Mouse (Mus musculus) liver, adult 2 months (tissue): ENCODE results near the gene Filip1l. TPM values are rescaled to one million over a fixed set of nuclear protein-coding genes. Genes with fewer than 3 reads are reported as not detected.
A peak's percentile ranks its signal among the peaks of the same experiment; 100 is the strongest.

ENCODE experiments used
- DNase-seq: peaks from one replicate; pipeline ENCODE4 v3.0.0-alpha.2; 2011; ENCODE audit warnings: low read depth, low spot score; ENCODE audit errors: extremely low read depth
- H3K27ac ChIP-seq: fragments of 200-500 bp; replicated peaks from 2 replicates; pipeline ENCODE4 v1.5.1; 2012; ENCODE audit warnings: low read depth, mild to moderate bottlenecking, control low read depth, inconsistent platforms, low read length; ENCODE audit not compliant: insufficient read depth
- H3K27me3 ChIP-seq: fragments of 200-500 bp; 2 replicates; pipeline ENCODE4 v1.6.1; 2012; ENCODE audit warnings: mild to moderate bottlenecking, moderate library complexity, low read length, inconsistent platforms; ENCODE audit not compliant: control insufficient read depth, insufficient read depth
- H3K36me3 ChIP-seq: fragments of 200-500 bp; 2 replicates; pipeline ENCODE4 v1.6.1; 2012; ENCODE audit warnings: low read length, inconsistent platforms; ENCODE audit not compliant: control insufficient read depth, insufficient read depth
- H3K4me1 ChIP-seq: fragments of 200-500 bp; 2 replicates; pipeline ENCODE4 v1.6.1; 2011; ENCODE audit warnings: low read length; ENCODE audit not compliant: control insufficient read depth, insufficient read depth
- H3K4me3 ChIP-seq: fragments of 200-500 bp; 2 replicates; pipeline ENCODE4 v1.5.1; 2011; ENCODE audit warnings: low read depth, mild to moderate bottlenecking, control low read depth, low read length, moderate library complexity; ENCODE audit not compliant: insufficient read depth
- H3K79me2 ChIP-seq: fragments of 200-500 bp; 2 replicates; pipeline ENCODE4 v1.6.1; 2012; ENCODE audit warnings: inconsistent platforms, mild to moderate bottlenecking, low read length, moderate library complexity; ENCODE audit not compliant: control insufficient read depth, insufficient read depth
- H3K9ac ChIP-seq: fragments of 200-500 bp; 2 replicates; pipeline ENCODE4 v1.6.1; 2012; ENCODE audit warnings: low read depth, mild to moderate bottlenecking, control low read depth, inconsistent platforms, low read length
- CTCF ChIP-seq: fragments of 200-500 bp; IDR thresholded peaks from 2 replicates; pipeline ENCODE4 v1.5.1; 2011; ENCODE audit warnings: low read depth, low read length, control low read depth
- POLR2A ChIP-seq: fragments of 200-500 bp; IDR thresholded peaks from 2 replicates; pipeline ENCODE4 v1.6.1; 2011; ENCODE audit warnings: low read length, control low read depth; ENCODE audit not compliant: insufficient read depth; ENCODE audit errors: extremely low read depth
- WGBS: fragments of 180-500 bp; shearing (Covaris S2); methylation state at CpG from one replicate; pipeline ENCODE4 v1.1.7; 2018; 5-methylcytosine and 5-hydroxymethylcytosine counted together
- polyA plus RNA-seq: library from polyadenylated mRNA; depleted of rRNA; stranded (reverse); fragments of >200 nt; gene quantifications from 2 replicates; pipeline ENCODE4 v1.2.3, GENCODE M21; 2012
- total RNA-seq: library from RNA; depleted of rRNA; stranded (reverse); fragments of >200 nt; gene quantifications from 2 replicates; pipeline ENCODE4 v1.2.3, GENCODE M21; 2014

The Filip1l gene
- total and polyA plus RNA-seq, 2 experiments = 0.82 to 2.9 TPM

- Histone ChIP-seq H3K27me3 (no peaks in the 10 kb centered on the region), H3K4me3 (no peak overlapping the region), H3K4me1 (peaks cover 2% of the 10 kb centered on the region; the same call in 1 of the 2 replicates), H3K36me3 (peaks cover 6% of the 10 kb centered on the region), H3K9ac (no peak overlapping the region), H3K79me2 (no peaks in the 10 kb centered on the region), H3K27ac (no peak overlapping the region)
- whole genome bisulfite sequencing = 81% methylated on average over 7 of the region's 7 CpGs
- DNase-seq = no peak
- TF ChIP-seq CTCF (no peak), POLR2A (no peak)
Measured at GRCm38 (mm10) chr16:57568648-57569404, 215.9 kb downstream of the Filip1l start.

- H3K36me3 ChIP-seq = peaks cover 8% of the 10 kb centered on the region
- H3K79me2 ChIP-seq = no peaks in the 10 kb centered on the region
- peaks cover 2% of the 10 kb centered on the region; the same call in 1 of the 2 replicates for H3K4me1 ChIP-seq
- H3K27ac ChIP-seq = no peak overlapping the region
- DNase-seq = no peak
- H3K9ac ChIP-seq = no peak overlapping the region
- no peaks in the 10 kb centered on the region for H3K27me3 ChIP-seq
- H3K4me3 ChIP-seq = no peak overlapping the region
- WGBS = 71% methylated on average over 5 of the region's 5 CpGs
- TF ChIP-seq CTCF (no peak), POLR2A (no peak)
Measured at GRCm38 (mm10) chr16:57570789-57571311, 218.0 kb downstream of the Filip1l start.

GRCm38 (mm10) chr16:57573831-57574230 is 220.9 kb downstream of the Filip1l start:
- no peak overlapping the region for H3K4me3 ChIP-seq
- no peaks in the 10 kb centered on the region for H3K27me3 ChIP-seq
- 16% methylated on average over 1 of the region's 1 CpGs for WGBS
- H3K27ac ChIP-seq = no peak overlapping the region
- H3K9ac ChIP-seq = no peak overlapping the region
- H3K36me3 ChIP-seq = peaks cover 8% of the 10 kb centered on the region
- TF ChIP-seq CTCF = no peak
- TF ChIP-seq POLR2A = no peak
- no peak for DNase-seq
- no peaks in the 10 kb centered on the region for H3K79me2 ChIP-seq
- no peaks in the 10 kb centered on the region; the same call in 1 of the 2 replicates for H3K4me1 ChIP-seq

- TF ChIP-seq CTCF (no peak), POLR2A (no peak)
- Histone ChIP-seq H3K36me3 (peaks cover 3% of the 10 kb centered on the region), H3K9ac (no peak overlapping the region), H3K27me3 (no peaks in the 10 kb centered on the region), H3K4me3 (no peak overlapping the region), H3K4me1 (no peaks in the 10 kb centered on the region), H3K79me2 (no peaks in the 10 kb centered on the region), H3K27ac (no peak overlapping the region)
- DNase-seq = no peak
- 100% methylated on average over 1 of the region's 1 CpGs for WGBS
Measured at GRCm38 (mm10) chr16:57575764-57576388, 223.0 kb downstream of the Filip1l start.

- H3K27me3 ChIP-seq = no peaks in the 10 kb centered on the region
- no peak overlapping the region for H3K9ac ChIP-seq
- no peaks in the 10 kb centered on the region for H3K79me2 ChIP-seq
- H3K4me1 ChIP-seq = no peaks in the 10 kb centered on the region; the same call in 1 of the 2 replicates
- DNase-seq = no peak
- 86% methylated on average over 1 of the region's 1 CpGs for WGBS
- no peak for TF ChIP-seq POLR2A
- no peak for TF ChIP-seq CTCF
- no peak overlapping the region for H3K4me3 ChIP-seq
- H3K36me3 ChIP-seq = peaks cover 1% of the 10 kb centered on the region; the same call in 1 of the 2 replicates
- no peak overlapping the region for H3K27ac ChIP-seq
Measured at GRCm38 (mm10) chr16:57577519-57577918, 224.6 kb downstream of the Filip1l start.

GRCm38 (mm10) chr16:57580041-57580440 is 227.1 kb downstream of the Filip1l start:
- Histone ChIP-seq H3K27me3 (no peaks in the 10 kb centered on the region), H3K4me3 (no peak overlapping the region), H3K79me2 (no peaks in the 10 kb centered on the region), H3K36me3 (no peaks in the 10 kb centered on the region), H3K27ac (peak overlapping the region; percentile 35; the same call in 1 of the 2 replicates), H3K9ac (no peak overlapping the region), H3K4me1 (peaks cover 2% of the 10 kb centered on the region; the same call in 1 of the 2 replicates)
- WGBS = 77% methylated on average over 7 of the region's 7 CpGs
- DNase-seq = no peak
- TF ChIP-seq POLR2A = no peak
- TF ChIP-seq CTCF = no peak
